8 mouse cellular contexts compared by ENCODE assay signal in the genomic region with DNA sequence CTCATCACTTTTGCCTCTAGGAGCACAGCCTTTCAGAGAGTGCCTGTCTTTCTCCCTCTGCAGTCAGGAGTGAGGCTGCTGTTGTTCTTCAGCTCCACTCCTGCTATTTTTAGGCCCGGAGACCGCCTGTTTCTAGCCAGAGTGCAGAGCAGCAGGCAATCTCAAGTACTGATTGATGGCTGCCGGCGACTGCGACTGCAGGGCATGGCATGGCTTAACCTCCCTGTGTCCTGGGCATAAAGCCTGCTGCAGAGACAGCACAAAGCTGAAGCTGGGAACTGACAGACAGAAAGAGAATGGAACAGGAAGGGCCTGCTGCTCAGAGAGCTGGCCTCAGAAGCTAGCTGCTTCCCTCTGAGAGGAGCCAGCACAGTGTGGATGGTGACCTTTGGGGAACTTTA. TPM values are rescaled to one million over a fixed set of nuclear protein-coding genes. Genes with fewer than 3 reads are reported as not detected.
DNase-seq lines count a peak whose midpoint lies in the region; ATAC-seq and TF ChIP-seq lines count a peak whose summit lies in the region.

No protein-coding gene starts in this region.

- WGBS in cerebellum, adult 2 months: 0% methylated on average over 5 of the region's 5 CpGs
- WGBS in embryonic facial prominence, embryonic 14.5 days: 17% methylated on average over 5 of the region's 5 CpGs
- 3% methylated on average over 5 of the region's 5 CpGs for WGBS in heart, embryonic 14.5 days

- TF ChIP-seq CTCF in cerebellum, adult 2 months (IDR thresholded peaks at IDR 0.05; ENCODE audit: borderline replicate concordance, insufficient read depth, low read depth, low read length): no peak

- no peak overlapping the region for H3K4me2 ChIP-seq in embryonic facial prominence, embryonic 14.5 days (ENCODE audit: low read depth, low read length)
- peak overlapping the region; percentile 37 for H3K4me2 ChIP-seq in heart, embryonic 14.5 days (ENCODE audit: low read length)

- ATAC-seq in embryonic facial prominence, embryonic 14.5 days (ENCODE audit: low read depth): peak; percentile 48
- ATAC-seq in heart, embryonic 14.5 days (ENCODE audit: insufficient number of reproducible peaks, insufficient read depth, low FRiP score, low read depth): peak; percentile 80

- no peak overlapping the region for H3K4me3 ChIP-seq in cerebellum, adult 2 months (replicated peaks; ENCODE audit: insufficient read depth, low read depth, low read length)
- H3K4me3 ChIP-seq in embryonic facial prominence, embryonic 14.5 days (ENCODE audit: low read depth, low read length): no peak overlapping the region
- no peak overlapping the region for H3K4me3 ChIP-seq in heart, embryonic 14.5 days (ENCODE audit: control insufficient read depth in 1 of 2, insufficient read depth in 1 of 2, low read depth in 1 of 2, low read length in 2 of 2)

- peak; percentile 72 to 79 for DNase-seq in cerebellum, adult 2 months
- peak; percentile 60 for DNase-seq in embryonic facial prominence, embryonic 14.5 days (ENCODE audit: low spot score)
- peak; percentile 18 to 55 for DNase-seq in kidney, postnatal 25 days
- peak; percentile 34 for DNase-seq in lung, postnatal 14 days
- peak; percentile 35 for DNase-seq in right cerebral cortex, postnatal 4 days
- no peak for DNase-seq in urinary bladder, postnatal 25 days (ENCODE audit: low spot score)
- DNase-seq in B cell, adult 2 months: no peak

- H3K27me3 ChIP-seq in cerebellum, adult 2 months (ENCODE audit: control insufficient read depth, insufficient read depth, low read length): no peaks in the 10 kb centered on the region
- H3K27me3 ChIP-seq in embryonic facial prominence, embryonic 14.5 days (replicated peaks; ENCODE audit: control insufficient read depth, insufficient read depth, low read length): no peaks in the 10 kb centered on the region
- no peaks in the 10 kb centered on the region for H3K27me3 ChIP-seq in heart, embryonic 14.5 days (ENCODE audit: control insufficient read depth, insufficient read depth, low read length)

- no peaks in the 10 kb centered on the region for H3K36me3 ChIP-seq in embryonic facial prominence, embryonic 14.5 days (ENCODE audit: control insufficient read depth, insufficient read depth, low read length)
- 0 out of 2 replicates have a peak, but pooled peaks cover 6% of the 10 kb centered on the region for H3K36me3 ChIP-seq in heart, embryonic 14.5 days (ENCODE audit: control insufficient read depth, insufficient read depth, low read length)

- TF ChIP-seq POLR2A in cerebellum, adult 2 months (IDR thresholded peaks at IDR 0.05; ENCODE audit: borderline replicate concordance, insufficient read depth, low read length): no peak

- no peaks in the 10 kb centered on the region for H3K9me3 ChIP-seq in embryonic facial prominence, embryonic 14.5 days (ENCODE audit: control insufficient read depth, low read length)
- H3K9me3 ChIP-seq in heart, embryonic 14.5 days (ENCODE audit: control insufficient read depth, low read length): no peaks in the 10 kb centered on the region

- 0 out of 2 replicates have a peak overlapping the region, but pooled peaks have one; percentile 5 for H3K9ac ChIP-seq in embryonic facial prominence, embryonic 14.5 days (ENCODE audit: low read depth, low read length)
- peak overlapping the region; percentile 51 for H3K9ac ChIP-seq in heart, embryonic 14.5 days (ENCODE audit: low read length)

- peak overlapping the region; percentile 81 for H3K27ac ChIP-seq in cerebellum, adult 2 months (ENCODE audit: insufficient read depth, low read length)
- 0 out of 2 replicates have a peak overlapping the region, but pooled peaks have one; percentile 24 for H3K27ac ChIP-seq in embryonic facial prominence, embryonic 14.5 days (replicated peaks; ENCODE audit: low read depth, low read length)
- peak overlapping the region; percentile 95 to 99 for H3K27ac ChIP-seq in heart, embryonic 14.5 days (replicated peaks in 1 of 2; ENCODE audit: control insufficient read depth in 1 of 2, insufficient read depth in 1 of 2, low read depth in 2 of 2, low read length in 2 of 2)

- peaks cover 11% of the 10 kb centered on the region for H3K4me1 ChIP-seq in cerebellum, adult 2 months (ENCODE audit: control insufficient read depth, insufficient read depth, low read length)
- peaks cover 11% of the 10 kb centered on the region for H3K4me1 ChIP-seq in embryonic facial prominence, embryonic 14.5 days (ENCODE audit: control insufficient read depth, insufficient read depth, low read length)
- H3K4me1 ChIP-seq in heart, embryonic 14.5 days (ENCODE audit: control insufficient read depth in 2 of 2, insufficient read depth in 2 of 2, low read length in 2 of 2): peaks cover 18 to 27% of the 10 kb centered on the region in 2 experiments

RNA-seq across cellular contexts. Expression of a gene that starts 27.9 kb away (rescaled TPM):
- polyA plus RNA-seq in cerebellum, adult 2 months (2012; rRNA removed): 13.2 and 14.5 TPM in 2 replicates
- polyA plus RNA-seq in embryonic facial prominence, embryonic 14.5 days (2014; fragmentation: Nextera tagmentation; extraction: Ambion mirVana): 38.6 and 39.4 TPM in 2 replicates
- 60.4 and 64.6 TPM in 2 replicates for polyA plus RNA-seq in heart, embryonic 14.5 days (2014; fragmentation: Nextera tagmentation; extraction: Ambion mirVana)

Comparison
In these comparisons a context has a peak if more than half of its experiments do, and no peak if none do; other contexts are left out.
1. DNase-seq: peak in cerebellum, adult 2 months (2 of 2), embryonic facial prominence, embryonic 14.5 days (single experiment), kidney, postnatal 25 days (2 of 2), lung, postnatal 14 days (single experiment) and right cerebral cortex, postnatal 4 days (single experiment); none in urinary bladder, postnatal 25 days (single experiment) and B cell, adult 2 months (0 of 2).
2. H3K27ac ChIP-seq: peak in every context shown above with its lines; median percentile 97 in heart, embryonic 14.5 days; 81 in cerebellum, adult 2 months; 24 in embryonic facial prominence, embryonic 14.5 days.